ENCODE assay signal across 11 mouse cellular contexts in genomic region chr10:80105926-80106325, GRCm38 (mm10). TPM values are rescaled to one million over a fixed set of nuclear protein-coding genes. Genes with fewer than 3 reads are reported as not detected.
DNase-seq lines count a peak whose midpoint lies in the region; ATAC-seq and TF ChIP-seq lines count a peak whose summit lies in the region.
"Had no signal": no experiment of that assay in that cellular context is flagged by ENCODE, and none has a peak within 500 bp of the region (broad histone marks: within the 10 kb centered on the region; RNA-seq: fewer than 3 reads in every experiment).

No protein-coding gene starts in this region.

- H3K9ac ChIP-seq in lung, embryonic 16.5 days (ENCODE audit: low read length) = peak overlapping the region; percentile 1
- H3K9ac ChIP-seq in embryonic facial prominence, embryonic 13.5 days = peak overlapping the region; percentile 51
- no peak overlapping the region for H3K9ac ChIP-seq in liver, postnatal 0 days (replicated peaks)

- H3K4me1 ChIP-seq in lung, embryonic 16.5 days (replicated peaks; ENCODE audit: control insufficient read depth, insufficient read depth, low read length) = peaks cover 21% of the 10 kb centered on the region
- H3K4me1 ChIP-seq in lung, adult 2 months (ENCODE audit: control insufficient read depth, insufficient read depth, low read length) = peaks cover 10% of the 10 kb centered on the region
- H3K4me1 ChIP-seq in bone marrow, adult 2 months (ENCODE audit: control insufficient read depth, insufficient read depth, low read length) = peaks cover 6% of the 10 kb centered on the region
- peaks cover 18% of the 10 kb centered on the region for H3K4me1 ChIP-seq in embryonic facial prominence, embryonic 13.5 days
- peaks cover 23% of the 10 kb centered on the region for H3K4me1 ChIP-seq in liver, postnatal 0 days (ENCODE audit: insufficient read depth)

- no peak for DNase-seq in lung, adult 2 months
- no peak for DNase-seq in liver, postnatal 0 days
- DNase-seq in embryo, embryonic 9.5 days (ENCODE audit: extremely low spot score) = no peak
- DNase-seq in c-Kit-positive CD71-positive TER-119-positive erythroid progenitor cells, embryonic 14.5 days (ENCODE audit: low spot score) = no peak
- DNase-seq: adrenal gland, postnatal 36 days; cerebellum, adult 18-20 months; kidney, adult 2 months had no signal

- H3K27ac ChIP-seq in lung, embryonic 16.5 days (ENCODE audit: low read length) = peak overlapping the region; percentile 55
- H3K27ac ChIP-seq in bone marrow, adult 2 months (ENCODE audit: control insufficient read depth, insufficient read depth, low read depth, low read length, poor library complexity) = peak overlapping the region; percentile 27
- H3K27ac ChIP-seq in embryonic facial prominence, embryonic 13.5 days = peak overlapping the region; percentile 75
- peak overlapping the region; percentile 17; the same call in 1 of the 2 replicates for H3K27ac ChIP-seq in liver, postnatal 0 days (ENCODE audit: low read depth)
- H3K27ac ChIP-seq: layer of hippocampus, adult 2 months had no signal

- H3K36me3 ChIP-seq in lung, embryonic 16.5 days (ENCODE audit: control insufficient read depth, insufficient read depth, low read length) = no peaks in the 10 kb centered on the region
- no peaks in the 10 kb centered on the region for H3K36me3 ChIP-seq in embryonic facial prominence, embryonic 13.5 days
- no peaks in the 10 kb centered on the region for H3K36me3 ChIP-seq in liver, postnatal 0 days (replicated peaks; ENCODE audit: insufficient read depth, low read length)

- TF ChIP-seq CTCF in lung, adult 2 months (IDR thresholded peaks at IDR 0.05; ENCODE audit: insufficient read depth, low read length) = no peak
- no peak for TF ChIP-seq CTCF in bone marrow, adult 2 months (IDR thresholded peaks at IDR 0.05; ENCODE audit: control insufficient read depth, insufficient read depth, low read length)
- TF ChIP-seq CTCF in liver, postnatal 0 days (IDR thresholded peaks at IDR 0.05; ENCODE audit: low read depth) = no peak

- no peaks in the 10 kb centered on the region for H3K9me3 ChIP-seq in lung, embryonic 16.5 days (ENCODE audit: control insufficient read depth, low read length)
- no peaks in the 10 kb centered on the region for H3K9me3 ChIP-seq in embryonic facial prominence, embryonic 13.5 days
- H3K9me3 ChIP-seq in liver, postnatal 0 days (ENCODE audit: low read length) = no peaks in the 10 kb centered on the region

- WGBS in lung, embryonic 16.5 days = 51% methylated on average over 5 of the region's 5 CpGs
- 66% methylated on average over 5 of the region's 5 CpGs for WGBS in lung, adult 2 months
- 53% methylated on average over 5 of the region's 5 CpGs for WGBS in bone marrow, adult 2 months
- 57% methylated on average over 5 of the region's 5 CpGs for WGBS in embryonic facial prominence, embryonic 13.5 days
- 63% methylated on average over 5 of the region's 5 CpGs for WGBS in liver, postnatal 0 days (ENCODE audit: insufficient replicate concordance)

- no peak overlapping the region for H3K4me3 ChIP-seq in lung, embryonic 16.5 days (ENCODE audit: low read length)
- no peak overlapping the region for H3K4me3 ChIP-seq in lung, adult 2 months (replicated peaks; ENCODE audit: extremely low read depth, low read depth, low read length)
- H3K4me3 ChIP-seq in bone marrow, adult 2 months (replicated peaks; ENCODE audit: control insufficient read depth, low read depth, low read length) = no peak overlapping the region
- peak overlapping the region; percentile 10 for H3K4me3 ChIP-seq in embryonic facial prominence, embryonic 13.5 days
- H3K4me3 ChIP-seq in liver, postnatal 0 days (ENCODE audit: low read depth, low read length) = no peak overlapping the region
- H3K4me3 ChIP-seq: layer of hippocampus, adult 2 months had no signal

- H3K27me3 ChIP-seq in lung, embryonic 16.5 days (ENCODE audit: control insufficient read depth, insufficient read depth, low read depth, low read length) = no peaks in the 10 kb centered on the region
- H3K27me3 ChIP-seq in embryonic facial prominence, embryonic 13.5 days = no peaks in the 10 kb centered on the region
- no peaks in the 10 kb centered on the region for H3K27me3 ChIP-seq in liver, postnatal 0 days (ENCODE audit: insufficient read depth, low read length)

- no peak for TF ChIP-seq POLR2A in lung, adult 2 months (IDR thresholded peaks at IDR 0.05; ENCODE audit: borderline replicate concordance, extremely low read depth, low read depth, low read length)
- no peak for TF ChIP-seq POLR2A in bone marrow, adult 2 months (IDR thresholded peaks at IDR 0.05; ENCODE audit: borderline replicate concordance, control insufficient read depth, low read depth, low read length)

- ATAC-seq in lung, embryonic 16.5 days (ENCODE audit: low read depth) = no peak
- ATAC-seq in embryonic facial prominence, embryonic 13.5 days (ENCODE audit: insufficient number of reproducible peaks, insufficient read depth, low FRiP score, low TSS enrichment, low read depth) = no peak
- ATAC-seq in liver, postnatal 0 days = no peak

- no peak for TF ChIP-seq EP300 in liver, postnatal 0 days (IDR thresholded peaks at IDR 0.05; ENCODE audit: low read depth)

- H3K4me2 ChIP-seq in lung, embryonic 16.5 days (ENCODE audit: low read depth, low read length) = no peak overlapping the region
- peak overlapping the region; percentile 37 for H3K4me2 ChIP-seq in embryonic facial prominence, embryonic 13.5 days
- H3K4me2 ChIP-seq in liver, postnatal 0 days (ENCODE audit: low read depth, low read length) = peak overlapping the region; percentile 30; the same call in 1 of the 2 replicates

RNA-seq across cellular contexts. Expression of gene Sbno2, which starts 0.6 kb away (rescaled TPM):
- 18.7 and 19.1 TPM in 2 replicates for polyA plus RNA-seq in lung, embryonic 16.5 days (2015; fragmentation: Nextera tagmentation; extraction: Ambion mirVana)
- 83.7 and 85.8 TPM in 2 replicates for polyA plus RNA-seq in lung, adult 2 months (2012; rRNA removed)
- polyA plus RNA-seq in bone marrow, adult 2 months (2011; ENCODE audit: insufficient read depth, insufficient read length, low replicate concordance, missing spikeins) = 37.6 and 83.8 TPM in 2 replicates
- polyA plus RNA-seq in embryonic facial prominence, embryonic 13.5 days (2015; fragmentation: Nextera tagmentation; extraction: Ambion mirVana) = 15.8 and 16.1 TPM in 2 replicates
- 7.4 and 8.7 TPM in 2 replicates for polyA plus RNA-seq in liver, postnatal 0 days (2015; fragmentation: Nextera tagmentation; extraction: Ambion mirVana)

RNA-seq across cellular contexts. Expression of gene Stk11, which starts 9.7 kb away (rescaled TPM):
- polyA plus RNA-seq in lung, embryonic 16.5 days (2015; fragmentation: Nextera tagmentation; extraction: Ambion mirVana) = 18.6 and 23.3 TPM in 2 replicates
- 161 and 168 TPM in 2 replicates for polyA plus RNA-seq in lung, adult 2 months (2012; rRNA removed)
- polyA plus RNA-seq in bone marrow, adult 2 months (2011; ENCODE audit: insufficient read depth, insufficient read length, low replicate concordance, missing spikeins) = 197 and 344 TPM in 2 replicates
- polyA plus RNA-seq in embryonic facial prominence, embryonic 13.5 days (2015; fragmentation: Nextera tagmentation; extraction: Ambion mirVana) = 18.5 and 19.0 TPM in 2 replicates
- 9.1 and 11.2 TPM in 2 replicates for polyA plus RNA-seq in liver, postnatal 0 days (2015; fragmentation: Nextera tagmentation; extraction: Ambion mirVana)

RNA-seq across cellular contexts. Expression of gene Atp5d, which starts 32.5 kb away (rescaled TPM):
- polyA plus RNA-seq in lung, embryonic 16.5 days (2015; fragmentation: Nextera tagmentation; extraction: Ambion mirVana) = 534 and 552 TPM in 2 replicates
- 709 and 1,054 TPM in 2 replicates for polyA plus RNA-seq in lung, adult 2 months (2012; rRNA removed)
- 131 and 178 TPM in 2 replicates for polyA plus RNA-seq in bone marrow, adult 2 months (2011; ENCODE audit: insufficient read depth, insufficient read length, low replicate concordance, missing spikeins)
- 491 and 513 TPM in 2 replicates for polyA plus RNA-seq in embryonic facial prominence, embryonic 13.5 days (2015; fragmentation: Nextera tagmentation; extraction: Ambion mirVana)
- 537 and 576 TPM in 2 replicates for polyA plus RNA-seq in liver, postnatal 0 days (2015; fragmentation: Nextera tagmentation; extraction: Ambion mirVana)

RNA-seq across cellular contexts. Expression of gene Cbarp, which starts 34.7 kb away (rescaled TPM):
- 3.9 and 5.6 TPM in 2 replicates for polyA plus RNA-seq in lung, embryonic 16.5 days (2015; fragmentation: Nextera tagmentation; extraction: Ambion mirVana)
- 29.9 and 31.5 TPM in 2 replicates for polyA plus RNA-seq in lung, adult 2 months (2012; rRNA removed)
- polyA plus RNA-seq in bone marrow, adult 2 months (2011; ENCODE audit: insufficient read depth, insufficient read length, low replicate concordance, missing spikeins) = 3.4 and 3.7 TPM in 2 replicates
- polyA plus RNA-seq in embryonic facial prominence, embryonic 13.5 days (2015; fragmentation: Nextera tagmentation; extraction: Ambion mirVana) = 6.8 and 9.8 TPM in 2 replicates
- polyA plus RNA-seq in liver, postnatal 0 days (2015; fragmentation: Nextera tagmentation; extraction: Ambion mirVana) = 0.11 and 0.18 TPM in 2 replicates

RNA-seq across cellular contexts. Expression of gene Midn, which starts 42.1 kb away (rescaled TPM):
- 11.8 and 12.9 TPM in 2 replicates for polyA plus RNA-seq in lung, embryonic 16.5 days (2015; fragmentation: Nextera tagmentation; extraction: Ambion mirVana)
- 110 and 150 TPM in 2 replicates for polyA plus RNA-seq in lung, adult 2 months (2012; rRNA removed)
- polyA plus RNA-seq in bone marrow, adult 2 months (2011; ENCODE audit: insufficient read depth, insufficient read length, low replicate concordance, missing spikeins) = 36.0 and 53.2 TPM in 2 replicates
- 21.2 and 25.7 TPM in 2 replicates for polyA plus RNA-seq in embryonic facial prominence, embryonic 13.5 days (2015; fragmentation: Nextera tagmentation; extraction: Ambion mirVana)
- 3.0 and 4.3 TPM in 2 replicates for polyA plus RNA-seq in liver, postnatal 0 days (2015; fragmentation: Nextera tagmentation; extraction: Ambion mirVana)

Comparison
In these comparisons a context has a peak if more than half of its experiments do, and no peak if none do; other contexts are left out.
1. H3K27ac ChIP-seq: peak in every context shown above with its lines; median percentile 75 in embryonic facial prominence, embryonic 13.5 days; 55 in lung, embryonic 16.5 days; 27 in bone marrow, adult 2 months; 17 in liver, postnatal 0 days.